Mouse (Mus musculus): ENCODE data around the gene Slc12a4. TPM values are rescaled to one million over a fixed set of nuclear protein-coding genes. Genes with fewer than 3 reads are reported as not detected.

Gene Slc12a4
- total RNA-seq, 2 experiments from 2014 or later: 12.1 to 19.1 TPM

- intact Hi-C loops (cut with DNase I; ENCODE audit: low total_unique reads): no loop called here
- no peak for DNase-seq
Measured at GRCm38 (mm10) chr8:105979325-105979724, 13.4 kb upstream of the Slc12a4 start, which contains the start of gene Dpep3. Gene Dpep3, minus strand, starts transcription at chr8:105979429.

- intact Hi-C loops (cut with DNase I; ENCODE audit: low total_unique reads): no loop called here
- DNase-seq: no peak
Measured at GRCm38 (mm10) chr8:105975363-105975762, 9.5 kb upstream of the Slc12a4 start.

GRCm38 (mm10) chr8:105971019-105971720 is 5.3 kb upstream of the Slc12a4 start:
- intact Hi-C loops (cut with DNase I; ENCODE audit: low total_unique reads): no loop called here
- DNase-seq: no peak

GRCm38 (mm10) chr8:105969367-105969766 is 3.5 kb upstream of the Slc12a4 start:
- intact Hi-C loops (cut with DNase I; ENCODE audit: low total_unique reads): no loop called here
- DNase-seq: no peak

GRCm38 (mm10) chr8:105966692-105967311 is 905 bp upstream of the Slc12a4 start:
- peak; percentile 50 for DNase-seq
- intact Hi-C loops (cut with DNase I; ENCODE audit: low total_unique reads): no loop called here

- DNase-seq: peak; percentile 74
- intact Hi-C loops (cut with DNase I; ENCODE audit: low total_unique reads): no loop called here
Measured at GRCm38 (mm10) chr8:105965266-105965904, 512 bp downstream of the Slc12a4 start.

- DNase-seq: no peak
- intact Hi-C loops (cut with DNase I; ENCODE audit: low total_unique reads): no loop called here
Measured at GRCm38 (mm10) chr8:105964506-105965265, 1.2 kb downstream of the Slc12a4 start.

GRCm38 (mm10) chr8:105961536-105961935 is 4.4 kb downstream of the Slc12a4 start:
- intact Hi-C loops (cut with DNase I; ENCODE audit: low total_unique reads): no loop called here
- no peak for DNase-seq

- intact Hi-C loops (cut with DNase I; ENCODE audit: low total_unique reads): no loop called here
Measured at GRCm38 (mm10) chr8:105961101-105961500, 4.8 kb downstream of the Slc12a4 start.

GRCm38 (mm10) chr8:105959350-105959749 is 6.5 kb downstream of the Slc12a4 start:
- peak; percentile 56 for DNase-seq
- intact Hi-C loops (cut with DNase I; ENCODE audit: low total_unique reads): no loop called here

More at GRCm38 (mm10) chr8:105961101-105961500, 4.8 kb downstream of the Slc12a4 start:
- DNase-seq: no peak

- intact Hi-C loops (cut with DNase I; ENCODE audit: low total_unique reads): no loop called here
- no peak for DNase-seq
Measured at GRCm38 (mm10) chr8:105957813-105958212, 8.1 kb downstream of the Slc12a4 start.

- DNase-seq: no peak
- intact Hi-C loops (cut with DNase I; ENCODE audit: low total_unique reads): no loop called here
Measured at GRCm38 (mm10) chr8:105956556-105956955, 9.3 kb downstream of the Slc12a4 start.

- DNase-seq: peak; percentile 71
Measured at GRCm38 (mm10) chr8:105951057-105951659, 14.7 kb downstream of the Slc12a4 start.

GRCm38 (mm10) chr8:105949350-105949749 is 16.5 kb downstream of the Slc12a4 start:
- intact Hi-C loops (cut with DNase I; ENCODE audit: low total_unique reads): no loop called here
- DNase-seq: peak; percentile 54

More at GRCm38 (mm10) chr8:105951057-105951659, 14.7 kb downstream of the Slc12a4 start:
- intact Hi-C loops (cut with DNase I; ENCODE audit: low total_unique reads): no loop called here

- no peak for DNase-seq
- intact Hi-C loops (cut with DNase I; ENCODE audit: low total_unique reads): no loop called here
Measured at GRCm38 (mm10) chr8:105943321-105943739, 22.6 kb downstream of the Slc12a4 start, which contains the start of gene Lcat. Gene Lcat, minus strand, starts transcription at chr8:105943382.

- intact Hi-C loops (cut with DNase I; ENCODE audit: low total_unique reads): no loop called here
- DNase-seq: no peak
Measured at GRCm38 (mm10) chr8:105942542-105942941, 23.4 kb downstream of the Slc12a4 start.

GRCm38 (mm10) chr8:105942026-105942425 is 23.9 kb downstream of the Slc12a4 start:
- no peak for DNase-seq
- intact Hi-C loops (cut with DNase I; ENCODE audit: low total_unique reads): no loop called here

- intact Hi-C loops (cut with DNase I; ENCODE audit: low total_unique reads): no loop called here
- no peak for DNase-seq
Measured at GRCm38 (mm10) chr8:105938306-105938669, 27.6 kb downstream of the Slc12a4 start, which contains the start of gene Psmb10. Gene Psmb10, minus strand, starts transcription at chr8:105938444.

Data from gastrocnemius, postnatal 14 days (tissue).